Mouse (Mus musculus): ENCODE data around the gene Rap1gds1.

The Rap1gds1 gene

GRCm38 (mm10) chr3:139048701-139049622 is 26.0 kb downstream of the Rap1gds1 start:
- DNase-seq, result no peak

- DNase-seq, result no peak
Observed at GRCm38 (mm10) chr3:139042433-139042854, 32.6 kb downstream of the Rap1gds1 start.

GRCm38 (mm10) chr3:139041921-139042320 is 33.1 kb downstream of the Rap1gds1 start:
- DNase-seq, result no peak

DNA sequence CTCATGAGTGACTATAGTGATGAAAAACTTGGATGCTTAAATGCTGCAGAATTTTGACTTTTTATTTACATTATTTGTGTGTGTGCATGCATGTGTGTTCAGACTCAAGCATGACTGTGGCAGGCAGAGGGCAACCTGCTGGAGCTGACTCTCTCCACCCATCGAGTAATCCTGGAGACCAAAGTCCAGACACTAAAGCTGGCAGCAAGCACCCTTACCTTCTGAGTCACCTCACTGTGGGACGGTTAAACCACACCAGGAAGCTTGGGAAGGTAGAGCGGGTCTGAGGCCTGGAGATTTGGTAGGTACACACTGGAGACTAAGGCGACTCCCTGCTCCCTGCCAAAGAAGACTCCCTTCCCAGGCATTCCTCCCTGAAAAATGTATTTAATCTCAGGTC is 38.0 kb downstream of the Rap1gds1 start:
- DNase-seq, result no peak

DNA sequence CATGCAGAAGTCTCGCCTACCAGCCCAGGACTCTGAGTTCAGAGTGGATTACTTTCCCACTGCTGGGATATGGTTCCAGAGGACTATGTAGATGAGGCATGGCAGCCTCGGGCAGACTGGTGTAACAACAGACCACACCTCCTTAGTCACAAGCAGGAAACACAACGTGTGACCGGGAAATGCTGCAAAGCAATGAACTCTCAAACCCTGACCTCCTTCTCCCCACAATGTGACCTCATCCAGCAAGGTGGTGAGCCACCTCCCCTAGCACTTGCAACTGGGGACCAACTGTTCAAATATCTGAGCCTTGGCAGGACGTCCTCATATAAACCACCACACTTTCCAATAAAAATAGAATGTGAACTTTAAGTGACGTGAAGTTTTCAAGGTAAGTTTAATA is 41.8 kb downstream of the Rap1gds1 start:
- no peak for DNase-seq

- DNase-seq, result no peak
Observed at GRCm38 (mm10) chr3:139030644-139031227, 44.3 kb downstream of the Rap1gds1 start.

GRCm38 (mm10) chr3:139025077-139025476 is 49.9 kb downstream of the Rap1gds1 start:
- no peak for DNase-seq

- DNase-seq, result peak; percentile 92
Observed at GRCm38 (mm10) chr3:139023585-139023984, 51.4 kb downstream of the Rap1gds1 start.

- peak; percentile 72 for DNase-seq
Observed at GRCm38 (mm10) chr3:139012352-139012751, 62.6 kb downstream of the Rap1gds1 start.

DNA sequence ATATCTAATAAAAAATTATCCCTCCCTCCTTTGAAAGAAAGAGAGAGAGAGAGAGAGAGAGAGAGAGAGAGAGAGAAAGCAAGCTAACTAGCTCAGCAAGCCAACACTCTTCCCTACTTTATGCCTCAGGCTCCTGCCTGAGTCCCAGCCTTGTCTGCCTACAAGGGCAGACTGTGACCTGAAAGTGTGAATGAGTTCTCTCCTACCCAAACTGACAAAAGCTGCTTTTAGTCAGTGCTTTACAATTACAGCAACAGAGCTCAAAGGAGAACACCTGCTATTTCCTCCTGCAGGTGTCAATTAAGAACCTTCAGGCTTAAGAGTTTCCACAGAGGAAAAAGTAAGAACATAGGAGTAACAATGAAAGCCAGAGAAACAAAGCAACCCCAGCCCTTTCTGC is 69.3 kb downstream of the Rap1gds1 start:
- DNase-seq, result no peak

GRCm38 (mm10) chr3:139002774-139003173 is 72.2 kb downstream of the Rap1gds1 start:
- DNase-seq, result no peak

GRCm38 (mm10) chr3:139000071-139000867 is 74.7 kb downstream of the Rap1gds1 start:
- no peak for DNase-seq

DNA sequence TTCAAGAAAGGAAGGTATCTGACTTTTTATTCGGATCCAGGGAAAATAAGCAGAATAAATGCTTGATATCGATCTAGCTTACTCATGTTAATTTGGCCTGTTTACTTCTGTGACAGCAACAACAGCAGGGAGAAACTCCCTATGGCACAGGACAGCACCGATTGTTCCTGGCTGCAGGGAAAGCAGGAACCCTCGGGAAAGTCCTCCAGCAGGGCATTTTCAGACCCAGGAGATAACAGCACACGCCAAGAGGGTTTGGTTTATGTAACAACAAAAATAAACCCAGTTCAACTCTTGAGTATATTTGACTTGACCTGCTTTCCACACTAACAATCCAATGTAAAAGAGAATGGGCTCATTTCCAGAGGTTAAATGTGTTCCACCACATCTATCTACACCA is 81.5 kb downstream of the Rap1gds1 start:
- no peak for DNase-seq

- DNase-seq, result no peak
Observed at GRCm38 (mm10) chr3:138991367-138991766, 83.6 kb downstream of the Rap1gds1 start.

DNA sequence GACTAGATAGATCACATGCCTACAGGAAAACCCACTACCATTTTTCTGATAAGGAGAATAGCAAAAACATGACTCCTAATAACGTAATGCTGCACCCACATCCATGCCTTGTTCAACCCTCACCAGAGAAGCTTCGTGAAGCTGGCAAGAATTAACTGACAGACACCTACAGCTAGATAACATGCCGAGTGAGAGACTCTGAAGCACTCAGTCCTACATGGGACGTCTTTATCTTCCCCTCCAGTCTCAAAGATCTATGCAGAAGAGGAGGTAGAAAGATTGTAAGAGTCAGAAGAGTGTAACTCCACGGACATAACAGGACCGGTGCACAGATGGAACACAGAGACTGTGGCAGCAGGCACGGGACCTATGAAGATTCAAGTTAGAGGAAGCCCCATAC is 85.9 kb downstream of the Rap1gds1 start:
- DNase-seq, result no peak

GRCm38 (mm10) chr3:138988004-138988403 is 87.0 kb downstream of the Rap1gds1 start:
- DNase-seq, result peak; percentile 35

DNA sequence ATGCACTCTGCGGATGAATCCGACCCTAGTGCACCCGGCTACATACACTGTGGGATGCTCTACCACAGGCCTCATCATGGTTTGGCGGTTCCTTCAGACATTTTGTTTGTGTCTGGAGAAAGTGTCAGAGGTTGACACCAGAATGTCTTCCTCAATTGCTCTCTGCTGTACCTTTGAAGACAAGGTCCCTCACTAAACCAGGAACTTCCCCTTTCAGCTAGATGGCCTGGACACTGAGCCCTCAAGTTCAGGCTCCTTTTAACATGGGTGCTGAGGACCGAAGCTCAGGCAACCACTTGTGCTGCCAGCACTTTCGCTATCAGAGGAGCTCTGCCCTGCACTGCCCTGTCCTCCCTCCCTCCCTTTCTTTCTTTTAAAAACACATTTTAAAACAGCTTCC is 92.8 kb downstream of the Rap1gds1 start:
- no peak for DNase-seq

DNA sequence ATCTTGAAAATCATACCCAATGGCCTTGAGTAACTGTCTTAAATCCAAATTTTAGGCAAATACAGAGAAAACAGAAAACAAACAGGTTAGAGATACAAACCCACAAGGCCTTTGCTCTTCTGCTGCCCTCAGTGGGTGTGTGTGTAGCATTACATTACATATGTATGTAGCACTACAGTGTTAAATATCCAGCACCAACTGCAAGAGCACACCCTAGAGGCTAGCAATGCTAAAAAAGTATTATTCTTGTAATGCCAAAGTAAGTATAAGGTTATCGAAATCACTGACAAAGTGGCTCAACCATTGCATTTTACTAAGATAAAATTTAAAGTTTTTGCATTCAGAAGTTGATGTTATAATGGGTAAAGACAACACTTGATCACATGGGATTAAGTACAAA is 97.6 kb downstream of the Rap1gds1 start:
- DNase-seq, result no peak

DNA sequence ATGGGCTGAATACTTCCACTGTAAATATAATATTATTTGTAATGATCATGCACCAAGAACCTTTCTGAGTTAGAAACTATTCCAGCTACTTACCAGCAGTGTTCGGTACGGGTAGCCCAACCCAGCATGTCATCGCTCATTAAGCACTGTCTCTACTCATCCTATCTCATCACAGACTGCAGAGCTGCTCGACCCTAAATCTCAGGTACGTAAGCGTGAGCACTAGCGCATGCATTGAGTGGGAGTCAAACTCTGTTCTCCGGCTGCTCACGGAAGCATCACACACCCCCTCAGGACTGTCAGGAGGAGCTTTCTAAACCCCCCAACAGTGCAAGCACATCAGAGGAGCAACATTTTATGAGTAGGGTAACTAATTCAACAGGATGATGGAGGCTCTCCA is 107.4 kb downstream of the Rap1gds1 start:
- no peak for DNase-seq

- DNase-seq, result no peak
Observed at GRCm38 (mm10) chr3:138958527-138958926, 116.5 kb downstream of the Rap1gds1 start.

GRCm38 (mm10) chr3:138955220-138955619 is 119.8 kb downstream of the Rap1gds1 start:
- DNase-seq, result no peak

DNA sequence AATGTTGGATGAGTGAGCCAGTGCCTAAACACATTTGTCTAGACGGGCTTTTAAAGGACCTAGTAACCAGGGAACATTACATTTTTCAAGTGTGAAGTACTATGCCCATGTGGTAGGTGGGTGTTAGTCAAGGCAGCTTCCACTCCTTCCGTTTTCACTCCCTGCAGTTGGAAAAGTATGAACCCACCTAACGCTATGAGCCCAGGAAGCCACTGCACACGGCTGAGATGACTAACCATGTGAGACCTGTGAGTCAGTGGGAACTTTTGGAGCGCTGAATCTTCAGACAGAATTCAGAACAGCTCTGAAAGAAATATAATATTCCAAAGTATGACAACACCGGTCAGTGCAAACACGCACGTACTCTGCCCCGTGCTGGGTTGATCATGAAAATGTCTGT is 125.9 kb downstream of the Rap1gds1 start:
- no peak for DNase-seq

DNA sequence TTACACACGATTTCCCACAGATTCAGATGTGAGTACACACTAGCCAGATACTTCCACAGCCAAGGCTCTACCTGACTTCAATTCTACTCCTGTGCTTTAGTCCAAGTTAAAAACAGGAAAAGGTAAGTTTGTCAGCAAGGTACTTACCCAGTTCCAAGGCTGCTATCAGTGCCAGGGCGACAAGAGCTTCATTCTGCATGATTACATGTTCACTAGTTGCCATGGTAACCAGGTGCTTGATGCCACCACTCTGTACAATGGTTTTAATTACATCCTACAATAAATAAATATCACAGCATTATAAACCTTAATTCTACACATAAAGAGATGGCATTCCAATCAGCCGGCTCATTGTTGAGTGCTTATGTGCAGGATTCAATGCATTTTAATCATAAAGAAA is 129.5 kb downstream of the Rap1gds1 start:
- no peak for DNase-seq

DNA sequence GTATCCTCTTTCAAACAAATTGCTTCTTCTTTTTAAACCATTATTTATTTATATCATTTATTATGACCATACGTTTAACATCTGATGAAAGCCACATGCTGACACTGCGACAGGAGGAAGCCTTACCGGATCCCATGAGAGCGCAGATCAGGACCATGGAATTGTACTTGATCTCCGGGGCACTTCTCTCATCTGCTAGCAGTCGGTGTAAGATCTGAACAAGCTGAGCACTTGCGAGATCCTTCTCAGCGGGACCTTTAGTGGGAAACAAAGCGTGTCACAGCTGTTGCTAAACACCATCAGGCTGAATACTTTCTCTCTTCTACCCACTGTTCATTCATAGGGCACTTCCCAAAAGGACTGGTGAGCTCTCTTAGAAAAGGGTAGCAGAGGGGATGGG is 133.4 kb downstream of the Rap1gds1 start:
- DNase-seq, result no peak

All from cerebellum, adult 11-12 months (tissue).